Mouse (Mus musculus): ENCODE data around the gene Cpz.

DNA sequence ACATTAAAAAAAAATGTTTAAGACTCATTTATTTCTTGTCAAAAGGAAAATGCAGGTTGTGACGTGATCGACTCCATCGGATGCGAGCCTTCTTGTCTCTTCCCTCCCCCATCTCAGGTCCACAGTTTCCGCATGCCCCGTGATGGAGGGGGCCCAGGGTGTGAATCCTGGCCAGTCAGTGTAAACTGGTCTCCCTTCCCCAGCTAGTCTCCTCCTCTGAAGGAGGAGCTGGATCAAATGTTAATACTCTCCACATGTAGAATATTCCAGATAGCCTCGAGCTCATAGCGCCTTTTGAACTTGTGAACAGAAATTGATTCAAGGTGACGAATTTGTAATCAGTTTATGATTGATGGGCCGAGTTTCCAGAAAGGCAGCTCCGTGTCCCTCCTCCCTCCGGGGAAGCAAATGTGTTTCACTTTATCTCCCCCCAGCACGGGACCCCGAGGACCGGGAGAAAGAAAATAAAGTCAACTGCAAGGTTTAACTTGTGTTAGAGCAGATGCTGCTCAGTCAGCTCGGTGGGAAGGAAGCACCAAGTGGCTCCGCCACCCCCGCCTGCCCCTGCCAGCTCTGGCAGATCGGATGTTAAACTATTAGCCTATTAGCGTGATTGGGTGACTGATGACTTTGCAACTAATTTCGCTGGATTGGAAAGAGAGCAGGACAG is 59.4 kb downstream of the Cpz start:
- no peak for TF ChIP-seq POLR2A (IDR thresholded peaks at IDR 0.05; ENCODE audit: borderline replicate concordance, insufficient read depth, low read length)
- TF ChIP-seq CTCF (IDR thresholded peaks at IDR 0.05; ENCODE audit: borderline replicate concordance, insufficient read depth, low read depth, low read length): no peak

Measured in cerebellum, adult 2 months (tissue).